Mouse (Mus musculus) MEL (cell line): ENCODE results near the gene Cdc34. TPM values are rescaled to one million over a fixed set of nuclear protein-coding genes. Genes with fewer than 3 reads are reported as not detected.

Experiments used
- DNase-seq: peaks from one replicate; pipeline ENCODE4 v3.0.0; 2011; ENCODE audit warnings: low read depth, low spot score
- H3K27ac ChIP-seq: 2 replicates; pipeline ENCODE4 v1.5.1; 2012; ENCODE audit warnings: low read depth, mild to moderate bottlenecking, control low read depth, low read length, moderate library complexity; ENCODE audit not compliant: control insufficient read depth
- H3K27me3 ChIP-seq, 2 experiments: fragments of 150-350 bp in 1 of 2; sonication (generic) in 1 of 2; 2 replicates each; pipeline ENCODE4 v1.6.1; 2012; ENCODE audit warnings: low read length in 2 of 2, mild to moderate bottlenecking in 2 of 2, improper control_type of control experiment in 1 of 2, moderate library complexity in 1 of 2; ENCODE audit not compliant: insufficient read depth in 2 of 2, control insufficient read depth in 1 of 2
- H3K36me3 ChIP-seq, 2 experiments: 2 replicates each; pipeline ENCODE4 v1.6.1; 2012 to 2014; ENCODE audit warnings: low read length in 2 of 2, improper control_type of control experiment in 1 of 2, inconsistent platforms in 1 of 2, mild to moderate bottlenecking in 1 of 2; ENCODE audit not compliant: insufficient read depth in 2 of 2, control insufficient read depth in 1 of 2
- H3K4me1 ChIP-seq, 2 experiments: fragments of 150-350 bp in 1 of 2; sonication (generic) in 1 of 2; 2 replicates each; pipeline ENCODE4 v1.6.1; 2012; ENCODE audit warnings: low read length in 2 of 2, improper control_type of control experiment in 1 of 2, mild to moderate bottlenecking in 1 of 2; ENCODE audit not compliant: insufficient read depth in 2 of 2, control insufficient read depth in 1 of 2
- H3K4me3 ChIP-seq, 2 experiments: fragments of 150-350 bp in 1 of 2; sonication (generic) in 1 of 2; 2 replicates each; pipeline ENCODE4 v1.5.1; 2012; ENCODE audit warnings: low read depth in 2 of 2, low read length in 2 of 2, mild to moderate bottlenecking in 2 of 2, moderate library complexity in 2 of 2, control low read depth in 1 of 2, improper control_type of control experiment in 1 of 2; ENCODE audit not compliant: control insufficient read depth in 1 of 2, insufficient read depth in 1 of 2
- H3K79me2 ChIP-seq: 2 replicates; pipeline ENCODE4 v1.6.1; 2012; ENCODE audit warnings: mild to moderate bottlenecking, low read length, moderate library complexity; ENCODE audit not compliant: control insufficient read depth, poor library complexity, insufficient read depth
- H3K9ac ChIP-seq: 2 replicates; pipeline ENCODE4 v1.6.1; 2012; ENCODE audit warnings: low read depth, mild to moderate bottlenecking, control low read depth, low read length, moderate library complexity; ENCODE audit not compliant: control insufficient read depth, poor library complexity, severe bottlenecking
- H3K9me3 ChIP-seq: fragments of 150-350 bp; sonication (generic); replicated peaks from 2 replicates; pipeline ENCODE4 v1.6.1; 2012; ENCODE audit warnings: mild to moderate bottlenecking, low read length, improper control_type of control experiment, moderate library complexity; ENCODE audit not compliant: insufficient read depth
- BHLHE40 ChIP-seq: IDR thresholded peaks from 2 replicates; pipeline ENCODE4 v1.6.1; 2012; ENCODE audit warnings: low read depth, mild to moderate bottlenecking, inconsistent platforms, low read length, improper control_type of control experiment, borderline replicate concordance
- CHD2 ChIP-seq: IDR thresholded peaks from 2 replicates; pipeline ENCODE4 v1.6.1; 2011; ENCODE audit warnings: low read length, improper control_type of control experiment
- ELF1 ChIP-seq: IDR thresholded peaks from 2 replicates; pipeline ENCODE4 v1.6.1; 2014; ENCODE audit warnings: low read depth, mild to moderate bottlenecking, inconsistent platforms, low read length, improper control_type of control experiment, moderate library complexity
- EP300 ChIP-seq, 2 experiments: IDR thresholded peaks; 2 replicates each; pipeline ENCODE4 v1.6.1; 2011; ENCODE audit warnings: improper control_type of control experiment in 2 of 2, low read length in 2 of 2, low read depth in 1 of 2, mild to moderate bottlenecking in 1 of 2
- GABPA ChIP-seq: IDR thresholded peaks from 2 replicates; pipeline ENCODE4 v1.6.1; 2012; ENCODE audit warnings: low read depth, mild to moderate bottlenecking, inconsistent platforms, low read length, improper control_type of control experiment, moderate library complexity
- GATA1 ChIP-seq: IDR thresholded peaks from 2 replicates; pipeline ENCODE4 v1.6.1; 2011; ENCODE audit warnings: low read depth, low read length, improper control_type of control experiment
- HCFC1 ChIP-seq: IDR thresholded peaks from 2 replicates; pipeline ENCODE4 v1.6.1; 2012; ENCODE audit warnings: low read depth, mild to moderate bottlenecking, inconsistent platforms, low read length, improper control_type of control experiment, moderate library complexity
- JUND ChIP-seq: IDR thresholded peaks from 2 replicates; pipeline ENCODE4 v1.6.1; 2011; ENCODE audit warnings: low read depth, mild to moderate bottlenecking, improper control_type of control experiment, low read length
- KAT2A ChIP-seq: conservative IDR thresholded peaks from 2 replicates; pipeline ENCODE4 v1.6.1; 2012; ENCODE audit warnings: low read depth, low read length, improper control_type of control experiment, inconsistent platforms
- MAFK ChIP-seq: IDR thresholded peaks from 2 replicates; pipeline ENCODE4 v1.6.1; 2011; ENCODE audit warnings: low read depth, mild to moderate bottlenecking, low read length, improper control_type of control experiment, borderline replicate concordance
- MAX ChIP-seq: IDR thresholded peaks from 2 replicates; pipeline ENCODE4 v1.6.1; 2011; ENCODE audit warnings: low read length, improper control_type of control experiment
- MEF2A ChIP-seq: IDR thresholded peaks from 2 replicates; pipeline ENCODE4 v1.6.1; 2014; ENCODE audit warnings: low read depth, mild to moderate bottlenecking, inconsistent platforms, low read length, improper control_type of control experiment; ENCODE audit not compliant: poor library complexity, insufficient replicate concordance, severe bottlenecking; ENCODE audit errors: extremely low read depth
- MXI1 ChIP-seq: IDR thresholded peaks from 2 replicates; pipeline ENCODE4 v1.6.1; 2011; ENCODE audit warnings: mild to moderate bottlenecking, low read depth, low read length, improper control_type of control experiment
- MYB ChIP-seq: IDR thresholded peaks from 2 replicates; pipeline ENCODE4 v1.6.1; 2011; ENCODE audit warnings: mild to moderate bottlenecking, low read depth, low read length, improper control_type of control experiment
- NELFE ChIP-seq: IDR thresholded peaks from 2 replicates; pipeline ENCODE4 v1.6.1; 2011; ENCODE audit warnings: low read depth, low read length, improper control_type of control experiment
- NRF1 ChIP-seq: IDR thresholded peaks from 2 replicates; pipeline ENCODE4 v1.6.1; 2014; ENCODE audit warnings: low read depth, mild to moderate bottlenecking, inconsistent platforms, low read length, improper control_type of control experiment, moderate library complexity; ENCODE audit not compliant: poor library complexity, insufficient read depth, severe bottlenecking
- POLR2A ChIP-seq, 2 experiments: IDR thresholded peaks; 2 replicates each; pipeline ENCODE4 v1.6.1; 2011 to 2012; ENCODE audit warnings: low read length in 2 of 2, mild to moderate bottlenecking in 2 of 2, control low read depth in 1 of 2, improper control_type of control experiment in 1 of 2, low read depth in 1 of 2, moderate library complexity in 1 of 2; ENCODE audit not compliant: control insufficient read depth in 1 of 2, insufficient read depth in 1 of 2, poor library complexity in 1 of 2
- POLR2AphosphoS2 ChIP-seq: IDR thresholded peaks from 2 replicates; pipeline ENCODE4 v1.6.1; 2011; ENCODE audit warnings: low read length, improper control_type of control experiment
- POLR2AphosphoS5 ChIP-seq: IDR thresholded peaks from 2 replicates; pipeline ENCODE4 v1.6.1; 2012; ENCODE audit warnings: low read depth, borderline replicate concordance, mild to moderate bottlenecking, inconsistent platforms, low read length, moderate library complexity, mixed read lengths
- RAD21 ChIP-seq: IDR thresholded peaks from 2 replicates; pipeline ENCODE4 v1.6.1; 2011; ENCODE audit warnings: mild to moderate bottlenecking, low read depth, low read length, improper control_type of control experiment
- RCOR1 ChIP-seq: IDR thresholded peaks from 2 replicates; pipeline ENCODE4 v1.6.1; 2012; ENCODE audit warnings: low read depth, mild to moderate bottlenecking, inconsistent platforms, low read length, improper control_type of control experiment
- SIN3A ChIP-seq: IDR thresholded peaks from 2 replicates; pipeline ENCODE4 v1.6.1; 2012; ENCODE audit warnings: low read length, improper control_type of control experiment, inconsistent platforms
- SMC3 ChIP-seq: IDR thresholded peaks from 2 replicates; pipeline ENCODE4 v1.6.1; 2011; ENCODE audit warnings: low read depth, low read length, improper control_type of control experiment
- TAL1 ChIP-seq: IDR thresholded peaks from 2 replicates; pipeline ENCODE4 v1.6.1; 2012; ENCODE audit warnings: mild to moderate bottlenecking, inconsistent platforms, low read length, moderate library complexity, mixed read lengths
- TCF12 ChIP-seq: IDR thresholded peaks from 2 replicates; pipeline ENCODE4 v1.6.1; 2014; ENCODE audit warnings: low read depth, mild to moderate bottlenecking, inconsistent platforms, low read length, improper control_type of control experiment, moderate library complexity
- USF1 ChIP-seq: IDR thresholded peaks from 2 replicates; pipeline ENCODE4 v1.6.1; 2014; ENCODE audit warnings: low read depth, mild to moderate bottlenecking, inconsistent platforms, low read length, improper control_type of control experiment, moderate library complexity
- ZMIZ1 ChIP-seq: IDR thresholded peaks from 2 replicates; pipeline ENCODE4 v1.6.1; 2012; ENCODE audit warnings: low read depth, mild to moderate bottlenecking, inconsistent platforms, low read length, improper control_type of control experiment, moderate library complexity
- ZNF384 ChIP-seq: IDR thresholded peaks from 2 replicates; pipeline ENCODE4 v1.6.1; 2012; ENCODE audit warnings: low read depth, mild to moderate bottlenecking, inconsistent platforms, low read length, improper control_type of control experiment
- polyA plus RNA-seq, 2 experiments: library from polyadenylated mRNA; stranded (reverse) in 1 of 2; unstranded in 1 of 2; fragments of >175 nt in 1 of 2; fragments of >200 nt in 1 of 2; gene quantifications; 2 replicates each; pipeline versions ENCODE4 v1.2.1 to v1.2.4; 2012; ENCODE audit warnings: low replicate concordance in 2 of 2, low read depth in 1 of 2; ENCODE audit not compliant: insufficient read length in 2 of 2, insufficient read depth in 1 of 2, missing spikeins in 1 of 2
- total RNA-seq: library from RNA; depleted of rRNA; stranded (reverse); fragments of 300-350 nt; gene quantifications from 2 replicates; pipeline ENCODE4 v1.2.3, GENCODE M21; 2012

The Cdc34 gene
- total and polyA plus RNA-seq, 3 experiments, result 318 to 422 (median 417) TPM

DNA sequence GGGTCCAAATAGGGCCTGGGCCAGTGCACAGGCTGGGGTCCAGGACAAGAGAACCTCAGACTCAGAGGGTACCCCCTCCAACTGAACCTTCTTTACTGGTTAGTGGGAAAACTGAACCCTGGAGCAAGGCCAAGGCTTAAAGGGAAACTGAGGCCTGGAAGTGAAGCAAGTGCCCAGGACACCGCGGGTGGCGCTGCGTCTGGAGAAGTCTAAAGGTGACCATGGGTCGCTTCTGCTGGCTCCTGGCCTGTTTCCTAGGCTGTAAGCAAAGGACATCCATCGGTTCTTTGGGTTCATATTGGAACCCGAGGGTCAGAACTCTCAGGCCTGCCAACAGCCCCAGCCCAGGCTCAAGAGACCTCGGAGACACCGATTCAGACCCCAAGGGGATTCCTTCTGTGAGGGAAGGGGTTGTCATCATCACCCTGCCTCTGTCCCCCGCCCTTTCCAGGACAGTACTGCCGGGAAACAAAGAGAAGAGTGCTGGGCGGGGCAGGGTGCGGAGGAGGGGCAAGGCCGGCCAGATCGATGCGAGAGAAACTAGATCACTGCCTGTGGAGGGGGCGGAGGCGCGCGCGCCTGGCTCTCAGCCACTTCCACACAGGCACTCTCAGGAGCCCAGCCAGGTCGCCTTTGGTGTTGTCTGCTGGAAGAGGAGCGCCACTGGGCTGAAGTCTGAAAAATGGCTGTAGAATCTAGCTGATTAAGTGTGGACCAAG is 43.4 kb upstream of the Cdc34 start:
- no peaks in the 10 kb centered on the region for H3K9me3 ChIP-seq
- no peaks in the 10 kb centered on the region for H3K27me3 ChIP-seq
- H3K4me3 ChIP-seq, result no peak overlapping the region
- H3K9ac ChIP-seq, result no peak overlapping the region
- H3K27ac ChIP-seq, result no peak overlapping the region
- no peaks in the 10 kb centered on the region for H3K36me3 ChIP-seq
- no peak for DNase-seq
- H3K79me2 ChIP-seq, result no peaks in the 10 kb centered on the region
- no peak for TF ChIP-seq RAD21
- no peak for TF ChIP-seq SIN3A
- no peak for TF ChIP-seq POLR2A (IDR thresholded peaks at IDR 0.05; ENCODE audit: control insufficient read depth in 1 of 2, insufficient read depth in 1 of 2, low read depth in 1 of 2, low read length in 2 of 2, poor library complexity in 1 of 2)
- TF ChIP-seq MEF2A, result no peak
- TF ChIP-seq NELFE, result no peak
- TF ChIP-seq BHLHE40, result no peak
- no peak for TF ChIP-seq HCFC1
- TF ChIP-seq ZMIZ1, result no peak
- TF ChIP-seq ZNF384, result no peak
- TF ChIP-seq MAFK, result no peak
- TF ChIP-seq MXI1, result no peak
- TF ChIP-seq KAT2A, result no peak
- TF ChIP-seq TAL1, result no peak
- TF ChIP-seq ELF1, result no peak
- TF ChIP-seq TCF12, result no peak
- no peak for TF ChIP-seq MAX
- H3K4me1 ChIP-seq, result no peaks in the 10 kb centered on the region

DNA sequence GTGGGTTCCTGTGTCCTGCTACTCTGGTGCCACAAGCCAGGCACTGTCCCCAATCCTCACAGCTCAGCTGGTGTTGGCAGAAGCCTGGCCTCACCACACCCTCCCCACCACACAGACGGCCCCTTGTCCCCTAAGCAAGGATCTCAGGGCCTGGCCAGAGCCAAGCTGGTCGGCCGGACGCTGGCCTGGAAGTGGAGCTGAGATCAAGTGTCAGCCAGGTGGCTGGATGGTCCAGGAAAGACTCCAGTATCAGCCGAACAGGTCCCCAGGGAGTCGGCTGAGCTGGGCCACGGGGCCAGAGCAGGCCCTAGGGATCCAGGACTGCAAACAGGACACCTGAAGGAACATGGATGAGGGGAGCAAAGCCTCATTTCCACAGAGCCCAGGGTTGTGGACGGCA is 36.3 kb upstream of the Cdc34 start, which contains the start of gene Odf3l2:
Gene Odf3l2, minus strand, starts transcription at position 28 of the 400 bp plus-strand sequence.
- Histone ChIP-seq H3K4me3 (no peak within 1 kb of the TSS), H3K9me3 (no peaks in the 10 kb centered on the region), H3K27ac (no peak within 1 kb of the TSS), H3K27me3 (no peaks in the 10 kb centered on the region), H3K36me3 (no peaks in the 10 kb centered on the region), H3K4me1 (no peaks in the 10 kb centered on the region), H3K79me2 (no peaks in the 10 kb centered on the region), H3K9ac (no peak within 1 kb of the TSS)
- TF ChIP-seq TAL1 (no peak), JUND (no peak), GABPA (no peak), SMC3 (no peak), NELFE (no peak), RAD21 (no peak), USF1 (no peak), EP300 (IDR thresholded peaks at IDR 0.05; ENCODE audit: low read depth in 1 of 2, low read length in 2 of 2) (no peak), POLR2AphosphoS2 (no peak), MAX (no peak), GATA1 (no peak), POLR2AphosphoS5 (no peak), CHD2 (no peak), BHLHE40 (no peak), MEF2A (no peak), RCOR1 (no peak), MYB (no peak), NRF1 (no peak)
- DNase-seq, result no peak
